Mouse (Mus musculus): ENCODE data around the gene Tcf20. TPM values are rescaled to one million over a fixed set of nuclear protein-coding genes. Genes with fewer than 3 reads are reported as not detected.

The Tcf20 gene
- polyA plus RNA-seq, 1 experiment from 2014 or later: 7.0 TPM

- Histone ChIP-seq H3K4me2 (replicated peaks) (no peak overlapping the region), H3K36me3 (no peaks in the 10 kb centered on the region), H3K4me3 (replicated peaks) (no peak overlapping the region), H3K9ac (no peak overlapping the region), H3K27ac (no peak overlapping the region), H3K27me3 (replicated peaks) (peaks cover 5% of the 10 kb centered on the region; the same call in 1 of the 2 replicates), H3K4me1 (replicated peaks) (peaks cover 30% of the 10 kb centered on the region), H3K9me3 (no peaks in the 10 kb centered on the region)
- no peak for ATAC-seq
- 49% methylated on average over 4 of the region's 4 CpGs for WGBS
These were observed 34.6 kb downstream of the Tcf20 start for GRCm38 (mm10) chr15:82953096-82953495.

DNA sequence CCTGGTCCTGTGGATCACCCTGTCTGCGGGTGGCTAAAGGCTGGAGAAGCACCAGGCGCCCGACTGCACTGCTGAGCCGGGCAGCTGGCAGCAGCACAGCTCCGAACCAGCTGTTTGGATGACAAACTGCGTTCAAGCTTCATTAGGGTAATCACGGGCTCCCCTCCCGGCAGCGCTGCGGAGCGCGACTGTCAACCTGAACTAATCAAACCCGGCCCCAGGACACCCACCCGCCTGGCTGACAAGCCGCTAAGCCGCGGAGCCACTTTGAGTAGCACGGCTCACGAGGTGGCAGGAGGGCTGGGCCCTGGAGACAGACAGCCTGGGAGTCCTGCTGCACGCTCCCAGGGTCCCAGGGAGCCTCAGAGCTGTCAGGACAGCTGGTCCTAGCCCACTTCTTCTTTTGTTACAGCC is 35.4 kb downstream of the Tcf20 start:
- H3K36me3 ChIP-seq: no peaks in the 10 kb centered on the region
- peaks cover 34% of the 10 kb centered on the region for H3K4me1 ChIP-seq (replicated peaks)
- H3K27me3 ChIP-seq (replicated peaks): peaks cover 10% of the 10 kb centered on the region; the same call in 1 of the 2 replicates
- no peaks in the 10 kb centered on the region for H3K9me3 ChIP-seq
- ATAC-seq: no peak
- H3K4me3 ChIP-seq (replicated peaks): no peak overlapping the region
- H3K27ac ChIP-seq: no peak overlapping the region
- H3K4me2 ChIP-seq (replicated peaks): peak overlapping the region; percentile 2; the same call in 1 of the 2 replicates
- WGBS: 20% methylated on average over 20 of the region's 20 CpGs
- no peak overlapping the region for H3K9ac ChIP-seq

GRCm38 (mm10) chr15:82950246-82950645 is 37.4 kb downstream of the Tcf20 start:
- H3K36me3 ChIP-seq: no peaks in the 10 kb centered on the region
- H3K9ac ChIP-seq: no peak overlapping the region
- H3K9me3 ChIP-seq: no peaks in the 10 kb centered on the region
- WGBS: 74% methylated on average over 8 of the region's 8 CpGs
- H3K4me1 ChIP-seq (replicated peaks): peaks cover 40% of the 10 kb centered on the region
- no peak for ATAC-seq
- no peak overlapping the region for H3K4me2 ChIP-seq (replicated peaks)
- H3K27ac ChIP-seq: no peak overlapping the region
- H3K27me3 ChIP-seq (replicated peaks): peaks cover 11% of the 10 kb centered on the region; the same call in 1 of the 2 replicates
- H3K4me3 ChIP-seq (replicated peaks): no peak overlapping the region

DNA sequence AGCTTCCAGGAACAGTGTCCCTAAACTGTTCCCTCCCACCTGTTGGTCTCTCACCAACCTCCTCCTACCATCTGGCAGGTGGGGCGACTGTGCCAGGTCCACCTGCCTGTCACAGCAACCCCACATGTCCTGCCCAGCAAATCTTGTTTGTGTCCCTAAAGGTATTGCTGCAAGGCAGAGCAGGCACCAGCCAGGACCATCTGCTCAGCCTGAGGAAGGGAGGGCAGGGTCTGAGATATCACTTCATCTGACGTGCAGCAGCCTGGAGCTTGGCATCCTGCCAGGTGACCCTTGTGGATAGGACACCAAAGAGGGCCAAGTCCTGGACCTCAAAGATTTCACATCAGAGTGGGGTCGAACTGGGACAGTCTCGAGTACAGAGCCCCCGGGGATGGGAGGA is 40.2 kb downstream of the Tcf20 start:
- H3K4me1 ChIP-seq (replicated peaks): peaks cover 41% of the 10 kb centered on the region
- H3K4me3 ChIP-seq (replicated peaks): no peak overlapping the region
- H3K27me3 ChIP-seq (replicated peaks): peaks cover 11% of the 10 kb centered on the region; the same call in 1 of the 2 replicates
- ATAC-seq: no peak
- H3K27ac ChIP-seq: no peak overlapping the region
- 54% methylated on average over 5 of the region's 5 CpGs for WGBS
- H3K36me3 ChIP-seq: no peaks in the 10 kb centered on the region
- no peak overlapping the region for H3K9ac ChIP-seq
- H3K9me3 ChIP-seq: no peaks in the 10 kb centered on the region
- H3K4me2 ChIP-seq (replicated peaks): no peak overlapping the region

GRCm38 (mm10) chr15:82944479-82945195 is 43.0 kb downstream of the Tcf20 start:
- H3K27ac ChIP-seq: peak overlapping the region; percentile 57
- H3K27me3 ChIP-seq (replicated peaks): 0 out of 2 replicates have a peak, but pooled peaks cover 6% of the 10 kb centered on the region
- peaks cover 56% of the 10 kb centered on the region for H3K4me1 ChIP-seq (replicated peaks)
- no peaks in the 10 kb centered on the region for H3K9me3 ChIP-seq
- H3K36me3 ChIP-seq: no peaks in the 10 kb centered on the region
- no peak for ATAC-seq
- H3K9ac ChIP-seq: no peak overlapping the region
- 0 out of 2 replicates have a peak overlapping the region, but pooled peaks have one; percentile 19 for H3K4me2 ChIP-seq (replicated peaks)
- H3K4me3 ChIP-seq (replicated peaks): no peak overlapping the region
- 49% methylated on average over 9 of the region's 9 CpGs for WGBS

DNA sequence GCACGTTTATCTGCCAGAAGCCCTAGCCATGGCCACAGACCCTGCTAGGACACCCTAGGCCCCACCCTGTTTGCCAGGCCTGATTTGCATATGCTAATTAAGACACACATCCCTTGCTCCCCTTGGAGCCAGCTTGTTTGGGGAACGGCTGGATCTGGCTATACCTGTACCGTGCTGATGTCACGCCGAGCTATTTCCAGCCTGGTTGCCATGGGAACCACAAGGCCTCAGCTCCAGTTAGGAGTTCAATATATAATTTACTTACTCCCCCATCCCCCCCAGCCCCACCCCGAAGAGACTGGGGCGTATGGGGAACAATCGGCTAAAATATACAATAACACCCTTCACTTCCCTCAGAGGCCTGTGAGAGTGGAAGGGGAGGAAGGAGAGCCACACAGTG is 45.9 kb downstream of the Tcf20 start:
- WGBS: 41% methylated on average over 8 of the region's 8 CpGs

GRCm38 (mm10) chr15:82940494-82941214 is 47.0 kb downstream of the Tcf20 start:
- Histone ChIP-seq H3K4me3 (replicated peaks) (no peak overlapping the region), H3K27me3 (replicated peaks) (no peaks in the 10 kb centered on the region), H3K9ac (no peak overlapping the region), H3K9me3 (no peaks in the 10 kb centered on the region), H3K4me1 (replicated peaks) (peaks cover 70% of the 10 kb centered on the region), H3K4me2 (replicated peaks) (no peak overlapping the region), H3K36me3 (no peaks in the 10 kb centered on the region), H3K27ac (peak overlapping the region; percentile 32; the same call in 1 of the 2 replicates)
- no peak for ATAC-seq
- 48% methylated on average over 12 of the region's 12 CpGs for WGBS

More for the DNA sequence above, 45.9 kb downstream of the Tcf20 start:
- H3K9ac ChIP-seq: no peak overlapping the region
- no peaks in the 10 kb centered on the region for H3K9me3 ChIP-seq
- no peak for ATAC-seq
- H3K27me3 ChIP-seq (replicated peaks): no peaks in the 10 kb centered on the region
- H3K4me2 ChIP-seq (replicated peaks): 0 out of 2 replicates have a peak overlapping the region, but pooled peaks have one; percentile 5
- no peak overlapping the region for H3K4me3 ChIP-seq (replicated peaks)
- H3K4me1 ChIP-seq (replicated peaks): peaks cover 69% of the 10 kb centered on the region
- H3K36me3 ChIP-seq: no peaks in the 10 kb centered on the region
- H3K27ac ChIP-seq: no peak overlapping the region

DNA sequence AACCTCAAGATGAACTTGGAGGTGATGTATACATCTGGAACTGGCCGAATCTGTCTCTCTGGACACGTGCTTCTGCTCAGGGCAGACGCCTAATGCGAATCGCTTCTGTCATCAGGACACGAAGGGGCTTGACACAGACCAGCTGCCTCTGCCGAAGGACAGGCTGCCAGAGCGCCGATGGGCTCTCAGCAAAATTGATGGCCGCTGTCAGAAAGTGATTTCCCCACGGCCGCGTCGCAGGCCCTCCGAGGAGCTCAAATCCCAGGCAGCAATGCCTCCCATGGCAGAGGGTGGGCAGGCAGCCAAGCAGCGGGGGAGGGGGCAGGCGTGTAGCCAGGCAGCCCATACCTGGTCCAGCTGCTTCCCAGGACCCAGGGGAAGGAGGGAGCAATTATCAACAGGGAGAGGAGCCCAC is 49.5 kb downstream of the Tcf20 start:
- Histone ChIP-seq H3K4me3 (replicated peaks) (no peak overlapping the region), H3K4me1 (replicated peaks) (peaks cover 63% of the 10 kb centered on the region), H3K9ac (no peak overlapping the region), H3K4me2 (replicated peaks) (peak overlapping the region; percentile 44), H3K27ac (peak overlapping the region; percentile 81), H3K27me3 (replicated peaks) (no peaks in the 10 kb centered on the region), H3K36me3 (no peaks in the 10 kb centered on the region), H3K9me3 (no peaks in the 10 kb centered on the region)
- 25% methylated on average over 17 of the region's 17 CpGs for WGBS
- peak; percentile 76 for ATAC-seq

- Histone ChIP-seq H3K27ac (peak overlapping the region; percentile 81), H3K9me3 (no peaks in the 10 kb centered on the region), H3K9ac (no peak overlapping the region), H3K4me2 (replicated peaks) (peak overlapping the region; percentile 44), H3K4me1 (replicated peaks) (peaks cover 65% of the 10 kb centered on the region), H3K27me3 (replicated peaks) (no peaks in the 10 kb centered on the region), H3K36me3 (no peaks in the 10 kb centered on the region), H3K4me3 (replicated peaks) (no peak overlapping the region)
- WGBS: 37% methylated on average over 5 of the region's 5 CpGs
- peak; percentile 77 for ATAC-seq
These were observed 50.2 kb downstream of the Tcf20 start for GRCm38 (mm10) chr15:82937428-82937992.

DNA sequence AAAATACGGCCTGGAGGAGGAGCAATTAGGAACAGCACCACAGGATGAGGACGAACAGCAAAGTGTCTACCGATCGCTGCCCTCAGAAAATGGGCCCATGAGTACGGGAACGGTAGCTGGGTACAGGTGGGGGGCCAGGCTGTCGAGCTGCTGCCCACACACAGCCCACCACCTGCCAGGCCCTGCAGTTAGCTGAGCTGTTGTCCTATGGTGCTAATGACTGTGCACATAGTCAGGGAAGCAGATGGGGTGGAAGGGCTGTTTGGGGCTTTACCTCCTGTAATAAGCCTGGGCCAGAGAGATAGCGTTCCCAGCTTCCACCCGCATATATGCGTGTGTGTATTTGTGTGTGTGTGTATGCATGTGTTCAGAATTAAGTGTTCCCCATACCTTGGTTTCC is 52.7 kb downstream of the Tcf20 start:
- no peak overlapping the region for H3K27ac ChIP-seq
- H3K4me3 ChIP-seq (replicated peaks): no peak overlapping the region
- 84% methylated on average over 10 of the region's 10 CpGs for WGBS
- no peak overlapping the region for H3K4me2 ChIP-seq (replicated peaks)
- H3K4me1 ChIP-seq (replicated peaks): peaks cover 48% of the 10 kb centered on the region
- H3K9me3 ChIP-seq: no peaks in the 10 kb centered on the region
- H3K9ac ChIP-seq: no peak overlapping the region
- H3K36me3 ChIP-seq: no peaks in the 10 kb centered on the region
- no peaks in the 10 kb centered on the region for H3K27me3 ChIP-seq (replicated peaks)
- no peak for ATAC-seq

- no peak for ATAC-seq
- no peak overlapping the region for H3K4me2 ChIP-seq (replicated peaks)
- no peak overlapping the region for H3K4me3 ChIP-seq (replicated peaks)
- 45% methylated on average over 4 of the region's 4 CpGs for WGBS
- peak overlapping the region; percentile 63; the same call in 1 of the 2 replicates for H3K27ac ChIP-seq
- no peaks in the 10 kb centered on the region for H3K9me3 ChIP-seq
- H3K36me3 ChIP-seq: no peaks in the 10 kb centered on the region
- H3K27me3 ChIP-seq (replicated peaks): no peaks in the 10 kb centered on the region
- H3K9ac ChIP-seq: no peak overlapping the region
- peaks cover 53% of the 10 kb centered on the region for H3K4me1 ChIP-seq (replicated peaks)
These were observed 54.6 kb downstream of the Tcf20 start for GRCm38 (mm10) chr15:82932936-82933650.

DNA sequence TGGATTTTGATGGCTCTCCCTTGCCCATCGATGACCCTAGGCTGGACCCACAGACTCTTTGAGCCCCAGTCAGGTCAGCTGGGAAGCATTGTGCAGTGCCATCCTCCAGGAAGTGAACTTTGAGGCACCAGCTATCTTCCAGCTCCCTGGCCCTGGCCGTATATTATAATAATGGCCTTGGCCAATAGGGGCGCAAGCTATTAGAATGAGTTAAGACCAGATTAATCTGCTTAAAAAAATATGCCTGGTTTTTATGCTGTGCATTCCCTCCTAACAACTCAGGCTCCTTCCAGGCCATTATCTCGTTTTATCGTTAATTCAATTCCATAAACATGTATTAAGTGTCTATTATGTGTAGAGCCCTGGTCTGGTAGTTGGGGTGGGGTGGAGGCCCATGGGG is 56.2 kb downstream of the Tcf20 start:
- Histone ChIP-seq H3K9ac (no peak overlapping the region), H3K4me1 (replicated peaks) (peaks cover 55% of the 10 kb centered on the region), H3K4me3 (replicated peaks) (no peak overlapping the region), H3K4me2 (replicated peaks) (no peak overlapping the region), H3K27ac (no peak overlapping the region), H3K36me3 (no peaks in the 10 kb centered on the region), H3K9me3 (no peaks in the 10 kb centered on the region), H3K27me3 (replicated peaks) (no peaks in the 10 kb centered on the region)
- WGBS: 73% methylated on average over 5 of the region's 5 CpGs
- no peak for ATAC-seq

Measured in intestine, embryonic 15.5 days (tissue).